Mouse (Mus musculus) embryonic facial prominence, embryonic 10.5 days (tissue): ENCODE results near the gene Lrrc26. TPM values are rescaled to one million over a fixed set of nuclear protein-coding genes. Genes with fewer than 3 reads are reported as not detected.
A peak's percentile ranks its signal among the peaks of the same experiment; 100 is the strongest.

Experiments
- DNase-seq: peaks from one replicate; pipeline ENCODE4 v3.0.0-alpha.2; 2017; ENCODE audit warnings: low spot score
- H3K27ac ChIP-seq: fragments of 300-500 bp; sonication (generic); replicated peaks from 2 replicates; pipeline ENCODE4 v1.5.1; 2016; ENCODE audit warnings: mild to moderate bottlenecking
- H3K27me3 ChIP-seq: fragments of 300-500 bp; sonication (generic); replicated peaks from 2 replicates; pipeline ENCODE4 v1.6.1; 2016; ENCODE audit warnings: low read depth, mild to moderate bottlenecking; ENCODE audit not compliant: poor library complexity, severe bottlenecking
- H3K36me3 ChIP-seq: fragments of 300-500 bp; sonication (generic); replicated peaks from 2 replicates; pipeline ENCODE4 v1.6.1; 2016; ENCODE audit warnings: mild to moderate bottlenecking, moderate library complexity
- H3K4me1 ChIP-seq: fragments of 300-500 bp; sonication (generic); 2 replicates; pipeline ENCODE4 v1.6.1; 2016
- H3K4me3 ChIP-seq: fragments of 300-500 bp; sonication (generic); 2 replicates; pipeline ENCODE4 v1.5.1; 2016; ENCODE audit warnings: mild to moderate bottlenecking, moderate library complexity
- H3K9me3 ChIP-seq: fragments of 300-500 bp; sonication (generic); 2 replicates; pipeline ENCODE4 v1.6.1; 2016; ENCODE audit warnings: mild to moderate bottlenecking
- WGBS: fragments of 180-500 bp; shearing (Covaris S2); methylation state at CpG from one replicate; pipeline ENCODE4 v1.1.7; 2016; 5-methylcytosine and 5-hydroxymethylcytosine counted together
- polyA plus RNA-seq: library from polyadenylated mRNA; unstranded; fragments of >200 nt; fragmentation: Nextera tagmentation; extraction: Ambion mirVana; gene quantifications from 2 replicates; pipeline ENCODE4 v1.2.1, GENCODE M21; 2016

Lrrc26 gene
- polyA plus RNA-seq, 1 experiment from 2014 or later, result not detected

- peak; percentile 99 for DNase-seq
- H3K36me3 ChIP-seq, result peaks cover 81% of the 10 kb centered on the region
- H3K27me3 ChIP-seq, result no peaks in the 10 kb centered on the region
- H3K27ac ChIP-seq, result peak within 1 kb of the TSS; percentile 88
- under 1% methylated on average over 55 of the region's 55 CpGs for WGBS
- H3K4me3 ChIP-seq, result peak within 1 kb of the TSS; percentile 98
- no peaks in the 10 kb centered on the region for H3K9me3 ChIP-seq
- peaks cover 30% of the 10 kb centered on the region for H3K4me1 ChIP-seq
Observed at GRCm38 (mm10) chr2:25271827-25272511, 17.7 kb upstream of the Lrrc26 start, which contains the start of the genes Ssna1 and Anapc2. Gene Ssna1, minus strand, starts transcription at chr2:25272438. Gene Anapc2, plus strand, starts transcription at chr2:25272478.

DNA sequence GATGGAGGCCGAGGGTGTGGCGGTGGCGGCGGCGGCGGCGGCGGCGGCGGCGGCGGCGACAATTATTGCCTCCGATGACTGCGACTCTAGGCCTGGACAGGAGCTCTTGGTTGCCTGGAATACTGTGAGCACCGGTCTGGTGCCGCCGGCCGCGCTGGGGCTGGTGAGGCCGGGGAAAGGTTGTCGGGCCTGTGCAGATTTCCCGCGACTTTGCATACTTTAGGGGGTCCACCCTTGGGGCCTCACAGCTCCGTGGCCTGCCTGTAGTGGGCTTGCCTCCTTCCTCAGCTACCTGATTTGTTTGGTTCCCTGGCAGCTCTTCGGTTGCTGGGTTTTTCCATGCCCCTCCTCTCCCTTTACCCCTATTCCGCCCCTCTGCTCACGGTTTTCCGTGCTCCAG is 17.2 kb upstream of the Lrrc26 start:
- under 1% methylated on average over 29 of the region's 29 CpGs for WGBS
- Histone ChIP-seq H3K27me3 (no peaks in the 10 kb centered on the region), H3K36me3 (peaks cover 81% of the 10 kb centered on the region), H3K9me3 (no peaks in the 10 kb centered on the region), H3K27ac (peak overlapping the region; percentile 88), H3K4me1 (peaks cover 26% of the 10 kb centered on the region), H3K4me3 (peak overlapping the region; percentile 98)
- DNase-seq, result no peak

DNA sequence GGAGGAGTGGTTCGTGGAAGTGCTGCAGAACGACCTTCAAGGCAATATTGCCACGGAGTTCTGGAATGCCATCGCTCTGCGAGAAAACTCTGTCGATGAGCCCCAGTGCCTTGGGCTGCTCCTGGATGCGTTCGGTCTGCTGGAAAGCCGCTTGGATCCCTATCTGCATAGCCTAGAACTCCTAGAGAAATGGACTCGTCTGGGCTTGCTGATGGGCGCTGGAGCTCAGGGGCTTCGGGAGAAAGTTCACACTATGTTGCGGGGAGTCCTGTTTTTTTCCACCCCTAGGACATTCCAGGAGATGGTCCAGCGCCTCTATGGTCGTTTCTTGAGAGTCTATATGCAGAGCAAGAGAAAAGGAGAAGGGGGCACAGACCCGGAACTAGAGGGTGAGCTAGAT is 16.7 kb upstream of the Lrrc26 start:
- Histone ChIP-seq H3K9me3 (no peaks in the 10 kb centered on the region), H3K27me3 (no peaks in the 10 kb centered on the region), H3K4me1 (peaks cover 26% of the 10 kb centered on the region), H3K4me3 (peak overlapping the region; percentile 98), H3K36me3 (peaks cover 82% of the 10 kb centered on the region), H3K27ac (peak overlapping the region; percentile 88)
- DNase-seq, result no peak
- 41% methylated on average over 16 of the region's 16 CpGs for WGBS

- Histone ChIP-seq H3K9me3 (no peaks in the 10 kb centered on the region), H3K4me1 (no peaks in the 10 kb centered on the region), H3K27ac (no peak overlapping the region), H3K27me3 (no peaks in the 10 kb centered on the region), H3K4me3 (no peak overlapping the region), H3K36me3 (peaks cover 99% of the 10 kb centered on the region)
- DNase-seq, result peak; percentile 81
- WGBS, result 64% methylated on average over 13 of the region's 13 CpGs
Observed at GRCm38 (mm10) chr2:25278928-25279882, 10.5 kb upstream of the Lrrc26 start.

DNA sequence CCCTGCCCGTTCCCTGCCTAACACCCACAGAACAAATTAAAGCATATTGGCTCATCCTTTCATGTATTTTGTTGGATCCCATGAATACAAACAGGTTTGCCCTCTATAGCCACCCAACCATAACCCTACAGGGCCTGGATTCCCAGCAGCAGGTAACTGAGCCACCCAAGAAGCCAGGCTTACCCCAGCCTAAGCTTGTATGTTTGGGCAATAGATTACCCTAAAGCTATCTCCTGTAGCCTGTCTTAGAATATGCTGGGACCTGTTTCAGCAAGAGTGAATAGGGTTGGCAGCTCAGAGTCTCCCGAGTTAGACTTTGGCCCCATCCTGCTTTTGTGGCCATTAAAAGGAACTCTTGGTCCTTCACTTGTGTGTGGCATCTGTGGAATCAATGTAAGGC is 4.2 kb upstream of the Lrrc26 start:
- Histone ChIP-seq H3K9me3 (no peaks in the 10 kb centered on the region), H3K27ac (no peak overlapping the region), H3K4me1 (peaks cover 10% of the 10 kb centered on the region), H3K4me3 (no peak overlapping the region), H3K36me3 (peaks cover 61% of the 10 kb centered on the region), H3K27me3 (peaks cover 43% of the 10 kb centered on the region)
- no peak for DNase-seq
- 88% methylated on average over 2 of the region's 2 CpGs for WGBS

- peaks cover 53% of the 10 kb centered on the region for H3K36me3 ChIP-seq
- DNase-seq, result no peak
- no peaks in the 10 kb centered on the region for H3K9me3 ChIP-seq
- peaks cover 17% of the 10 kb centered on the region for H3K4me1 ChIP-seq
- 73% methylated on average over 1 of the region's 1 CpGs for WGBS
- H3K27me3 ChIP-seq, result peaks cover 51% of the 10 kb centered on the region
- no peak overlapping the region for H3K27ac ChIP-seq
- H3K4me3 ChIP-seq, result no peak overlapping the region
Observed at GRCm38 (mm10) chr2:25286314-25286713, 3.4 kb upstream of the Lrrc26 start.

- no peak overlapping the region for H3K27ac ChIP-seq
- H3K4me1 ChIP-seq, result peaks cover 23% of the 10 kb centered on the region
- peaks cover 47% of the 10 kb centered on the region for H3K36me3 ChIP-seq
- H3K27me3 ChIP-seq, result peaks cover 58% of the 10 kb centered on the region
- DNase-seq, result no peak
- 58% methylated on average over 7 of the region's 7 CpGs for WGBS
- H3K4me3 ChIP-seq, result no peak overlapping the region
- no peaks in the 10 kb centered on the region for H3K9me3 ChIP-seq
Observed at GRCm38 (mm10) chr2:25286837-25287636, 2.7 kb upstream of the Lrrc26 start.

DNA sequence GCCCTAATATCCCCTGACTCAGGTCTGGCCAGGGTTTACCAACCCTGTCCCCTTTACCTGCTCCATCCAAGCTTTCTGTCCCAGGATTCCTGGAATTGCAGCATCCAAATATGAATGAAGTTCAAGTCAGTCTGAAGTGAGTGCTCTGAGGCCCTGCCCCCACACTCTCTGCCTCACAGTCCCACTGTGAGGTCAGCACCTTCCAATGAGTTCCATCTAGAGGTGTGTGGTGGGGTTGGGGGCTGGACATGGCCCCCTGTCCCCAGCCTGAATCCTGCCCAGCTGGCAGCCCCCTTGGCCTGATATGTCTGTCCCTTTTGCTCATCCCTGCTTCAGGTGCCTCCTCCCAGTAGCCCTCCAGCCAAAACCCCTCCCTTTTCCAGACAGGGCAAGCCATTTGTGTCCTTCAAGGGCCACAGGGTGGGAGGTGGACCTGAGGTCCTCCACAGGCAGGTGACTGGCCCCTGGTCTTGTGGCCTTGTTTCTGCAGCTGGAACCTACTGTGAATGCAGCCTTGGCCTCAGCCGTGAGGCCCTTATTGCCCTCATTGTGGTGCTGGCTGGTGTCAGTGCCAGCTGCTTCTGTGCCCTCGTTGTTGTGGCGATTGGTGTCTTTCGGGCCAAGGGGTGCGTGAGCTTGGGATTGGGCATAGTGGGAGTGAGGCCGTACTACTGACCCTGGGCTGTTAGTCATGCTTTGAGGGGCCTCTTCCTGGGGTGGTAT is 1.6 kb upstream of the Lrrc26 start, which contains the start of gene Tmem210:
TSS of gene Tmem210 (plus strand) at position 219 of the 723 bp plus-strand sequence.
- no peak within 1 kb of the TSS for H3K4me3 ChIP-seq
- no peak within 1 kb of the TSS for H3K27ac ChIP-seq
- H3K4me1 ChIP-seq, result peaks cover 32% of the 10 kb centered on the region
- WGBS, result 88% methylated on average over 6 of the region's 6 CpGs
- H3K9me3 ChIP-seq, result no peaks in the 10 kb centered on the region
- DNase-seq, result no peak
- peaks cover 68% of the 10 kb centered on the region for H3K27me3 ChIP-seq
- peaks cover 37% of the 10 kb centered on the region for H3K36me3 ChIP-seq

DNA sequence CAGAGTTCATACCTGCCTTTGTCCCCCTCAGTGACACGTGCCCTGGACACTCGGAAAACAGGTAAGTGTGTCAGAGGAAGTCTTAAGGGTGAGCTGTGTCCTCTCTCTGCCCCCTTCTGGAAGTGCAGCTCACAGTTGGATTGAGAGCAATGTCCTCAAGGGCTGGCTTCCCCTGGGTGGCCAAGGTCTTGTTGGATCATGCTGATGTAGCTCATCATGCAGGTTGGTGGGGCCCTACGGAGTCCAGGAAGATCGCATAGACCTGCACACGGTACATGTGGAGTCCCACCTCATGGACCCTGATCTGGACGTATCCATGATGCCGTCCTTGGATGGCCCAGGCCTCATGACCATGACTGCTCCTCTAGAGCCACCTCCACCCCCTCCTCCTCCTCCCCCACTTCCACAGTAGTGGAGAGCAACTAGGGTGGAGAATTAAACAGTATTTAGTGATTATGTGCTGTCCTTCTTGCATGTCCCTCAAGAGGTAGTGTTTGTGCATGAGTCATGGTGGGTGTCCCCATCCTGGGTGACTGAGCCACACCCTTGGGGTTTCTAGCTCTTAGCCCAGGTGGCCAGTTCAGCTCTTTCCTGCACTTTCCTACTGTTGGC is 875 bp upstream of the Lrrc26 start:
- Histone ChIP-seq H3K36me3 (peaks cover 29% of the 10 kb centered on the region), H3K4me3 (no peak overlapping the region), H3K4me1 (peaks cover 32% of the 10 kb centered on the region), H3K27me3 (peaks cover 76% of the 10 kb centered on the region), H3K9me3 (no peaks in the 10 kb centered on the region), H3K27ac (no peak overlapping the region)
- WGBS, result 86% methylated on average over 7 of the region's 7 CpGs
- no peak for DNase-seq

DNA sequence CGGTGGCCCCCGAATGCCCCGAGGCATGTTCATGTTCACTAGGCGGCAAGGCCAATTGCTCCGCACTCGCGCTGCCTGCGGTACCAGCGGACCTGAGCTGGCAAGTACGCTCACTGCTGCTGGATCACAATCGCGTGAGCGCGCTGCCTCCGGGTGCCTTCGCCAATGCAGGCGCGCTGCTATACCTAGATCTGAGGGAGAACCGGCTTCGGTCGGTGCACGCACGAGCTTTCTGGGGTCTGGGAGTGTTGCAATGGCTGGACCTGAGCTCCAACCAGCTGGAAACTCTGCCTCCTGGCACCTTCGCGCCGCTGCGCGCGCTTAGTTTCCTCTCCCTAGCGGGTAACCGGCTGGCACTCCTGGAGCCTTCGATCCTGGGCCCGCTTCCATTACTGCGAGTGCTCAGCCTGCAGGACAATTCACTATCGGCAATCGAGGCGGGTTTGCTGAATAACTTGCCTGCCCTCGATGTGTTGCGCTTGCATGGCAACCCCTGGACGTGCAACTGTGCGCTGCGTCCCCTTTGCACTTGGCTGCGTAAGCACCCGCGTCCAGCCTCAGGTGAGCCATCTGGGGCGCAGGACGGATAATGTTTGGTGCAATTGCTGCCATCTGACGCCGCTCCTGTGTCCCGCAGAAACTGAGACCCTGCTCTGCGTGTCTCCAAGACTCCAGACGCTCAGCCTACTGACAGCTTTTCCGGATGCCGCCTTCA is 543 bp downstream of the Lrrc26 start:
- H3K4me3 ChIP-seq, result peak overlapping the region; percentile 29
- 2% methylated on average over 54 of the region's 54 CpGs for WGBS
- H3K27me3 ChIP-seq, result peaks cover 90% of the 10 kb centered on the region
- H3K27ac ChIP-seq, result no peak overlapping the region
- H3K4me1 ChIP-seq, result peaks cover 35% of the 10 kb centered on the region
- H3K9me3 ChIP-seq, result no peaks in the 10 kb centered on the region
- DNase-seq, result peak; percentile 40
- peaks cover 15% of the 10 kb centered on the region for H3K36me3 ChIP-seq

DNA sequence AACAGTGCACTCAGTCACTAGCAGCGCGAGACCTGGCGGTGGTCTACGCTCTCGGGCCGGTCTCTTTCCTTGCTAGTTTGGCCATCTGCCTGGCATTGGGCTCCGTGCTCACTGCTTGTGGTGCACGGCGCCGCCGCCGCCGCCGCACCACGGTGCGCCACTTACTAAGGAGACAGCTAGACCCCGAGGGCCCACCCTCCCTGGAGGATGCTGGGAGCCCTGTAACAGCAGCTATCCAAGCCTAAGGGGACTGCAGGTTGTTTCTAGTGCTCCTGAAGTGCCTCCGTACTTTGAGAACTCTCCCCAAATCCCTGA is 1.1 kb downstream of the Lrrc26 start:
- peak; percentile 30 for DNase-seq
- Histone ChIP-seq H3K4me1 (peaks cover 35% of the 10 kb centered on the region), H3K36me3 (peaks cover 10% of the 10 kb centered on the region), H3K27me3 (peaks cover 95% of the 10 kb centered on the region), H3K9me3 (no peaks in the 10 kb centered on the region), H3K4me3 (peak overlapping the region; percentile 29), H3K27ac (no peak overlapping the region)
- WGBS, result 1% methylated on average over 18 of the region's 18 CpGs
